Mouse (Mus musculus): ENCODE data around the gene Rock2. TPM values are rescaled to one million over a fixed set of nuclear protein-coding genes. Genes with fewer than 3 reads are reported as not detected.

The Rock2 gene
- polyA plus RNA-seq, 1 experiment from 2014 or later, result 13.3 TPM

GRCm38 (mm10) chr12:16853431-16854165 lies 41.1 kb upstream of the Rock2 start:
- TF ChIP-seq CTCF (IDR thresholded peaks at IDR 0.05; ENCODE audit: low read depth), result no peak
- Histone ChIP-seq H3K4me2 (replicated peaks; ENCODE audit: low read depth) (no peak overlapping the region), H3K4me1 (replicated peaks; ENCODE audit: control insufficient read depth, insufficient read depth, low read length) (0 out of 2 replicates have a peak, but pooled peaks cover 2% of the 10 kb centered on the region), H3K4me3 (ENCODE audit: low read depth, low read length) (no peak overlapping the region), H3K9ac (ENCODE audit: low read depth, low read length) (no peak overlapping the region), H3K9me3 (ENCODE audit: control insufficient read depth) (no peaks in the 10 kb centered on the region), H3K36me3 (ENCODE audit: control insufficient read depth, insufficient read depth) (no peaks in the 10 kb centered on the region), H3K27ac (ENCODE audit: low read depth, low read length) (no peak overlapping the region), H3K27me3 (replicated peaks; ENCODE audit: control insufficient read depth, insufficient read depth, low read length) (no peaks in the 10 kb centered on the region)
- 69% methylated on average over 11 of the region's 11 CpGs for WGBS
- no peak for ATAC-seq

DNA sequence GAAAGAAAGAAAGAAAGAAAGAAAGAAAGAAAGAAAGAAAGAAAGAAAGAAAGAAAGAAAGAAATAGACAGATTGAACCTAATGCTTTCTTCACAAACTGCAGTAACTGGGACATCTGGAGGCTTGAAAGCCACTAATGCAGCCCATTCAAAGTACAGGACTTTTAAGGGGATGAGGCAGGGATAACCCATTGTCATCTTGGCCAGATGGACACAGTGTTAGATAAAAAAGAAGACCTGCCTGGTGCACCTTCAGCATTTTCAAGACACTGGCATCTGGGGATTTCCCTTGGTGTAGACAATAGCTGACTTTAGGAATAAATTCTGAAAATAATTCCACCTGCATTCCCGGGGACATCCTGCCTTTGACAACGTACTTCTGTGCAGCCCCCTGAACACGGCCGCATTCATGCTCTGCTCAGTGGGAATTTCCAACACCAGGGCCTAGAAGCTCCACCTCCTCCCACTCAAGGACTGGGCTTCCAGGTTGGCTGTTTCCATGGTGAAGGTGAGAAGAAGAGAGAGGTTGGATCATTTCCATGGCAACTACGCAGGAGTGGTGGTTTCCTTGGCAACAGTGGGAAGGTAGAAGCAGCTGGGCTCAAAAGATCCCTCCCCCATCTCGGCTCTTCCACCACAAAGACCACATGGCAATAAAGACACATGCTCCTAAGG lies 38.9 kb upstream of the Rock2 start:
- Histone ChIP-seq H3K4me2 (replicated peaks; ENCODE audit: low read depth) (no peak overlapping the region), H3K27me3 (replicated peaks; ENCODE audit: control insufficient read depth, insufficient read depth, low read length) (no peaks in the 10 kb centered on the region), H3K4me3 (ENCODE audit: low read depth, low read length) (no peak overlapping the region), H3K9ac (ENCODE audit: low read depth, low read length) (no peak overlapping the region), H3K4me1 (replicated peaks; ENCODE audit: control insufficient read depth, insufficient read depth, low read length) (0 out of 2 replicates have a peak, but pooled peaks cover 2% of the 10 kb centered on the region), H3K9me3 (ENCODE audit: control insufficient read depth) (no peaks in the 10 kb centered on the region), H3K36me3 (ENCODE audit: control insufficient read depth, insufficient read depth) (no peaks in the 10 kb centered on the region), H3K27ac (ENCODE audit: low read depth, low read length) (no peak overlapping the region)
- no peak for ATAC-seq
- TF ChIP-seq CTCF (IDR thresholded peaks at IDR 0.05; ENCODE audit: low read depth), result no peak
- 55% methylated on average over 6 of the region's 6 CpGs for WGBS

GRCm38 (mm10) chr12:16856306-16856679 lies 38.4 kb upstream of the Rock2 start:
- no peaks in the 10 kb centered on the region for H3K9me3 ChIP-seq (ENCODE audit: control insufficient read depth)
- no peak overlapping the region for H3K4me2 ChIP-seq (replicated peaks; ENCODE audit: low read depth)
- TF ChIP-seq CTCF (IDR thresholded peaks at IDR 0.05; ENCODE audit: low read depth), result no peak
- H3K36me3 ChIP-seq (ENCODE audit: control insufficient read depth, insufficient read depth), result no peaks in the 10 kb centered on the region
- no peak overlapping the region for H3K9ac ChIP-seq (ENCODE audit: low read depth, low read length)
- no peaks in the 10 kb centered on the region for H3K4me1 ChIP-seq (replicated peaks; ENCODE audit: control insufficient read depth, insufficient read depth, low read length)
- no peak overlapping the region for H3K27ac ChIP-seq (ENCODE audit: low read depth, low read length)
- no peak for ATAC-seq
- H3K4me3 ChIP-seq (ENCODE audit: low read depth, low read length), result no peak overlapping the region
- H3K27me3 ChIP-seq (replicated peaks; ENCODE audit: control insufficient read depth, insufficient read depth, low read length), result no peaks in the 10 kb centered on the region
- WGBS, result 82% methylated on average over 2 of the region's 2 CpGs

DNA sequence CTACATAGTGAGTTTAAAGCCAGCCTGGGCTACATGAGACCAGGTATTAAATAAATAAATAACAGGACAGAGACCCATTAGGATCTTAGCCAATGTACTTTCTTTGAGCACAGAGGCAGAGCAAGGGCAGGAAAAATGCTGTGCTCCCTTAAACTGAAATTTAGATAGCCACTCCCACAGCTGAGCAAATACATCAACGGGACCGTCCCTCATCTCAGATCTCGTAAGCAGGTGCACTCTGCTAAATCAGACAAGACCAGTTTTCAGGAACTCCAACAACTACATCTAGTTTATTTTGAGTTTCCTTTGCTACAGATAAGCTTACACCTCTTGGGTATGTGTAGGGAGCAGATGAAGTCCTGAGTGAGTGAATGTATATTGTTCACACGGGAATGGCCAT lies 36.6 kb upstream of the Rock2 start:
- Histone ChIP-seq H3K4me2 (replicated peaks; ENCODE audit: low read depth) (no peak overlapping the region), H3K36me3 (ENCODE audit: control insufficient read depth, insufficient read depth) (no peaks in the 10 kb centered on the region), H3K27ac (ENCODE audit: low read depth, low read length) (no peak overlapping the region), H3K27me3 (replicated peaks; ENCODE audit: control insufficient read depth, insufficient read depth, low read length) (no peaks in the 10 kb centered on the region), H3K9ac (ENCODE audit: low read depth, low read length) (no peak overlapping the region), H3K9me3 (ENCODE audit: control insufficient read depth) (no peaks in the 10 kb centered on the region), H3K4me1 (replicated peaks; ENCODE audit: control insufficient read depth, insufficient read depth, low read length) (no peaks in the 10 kb centered on the region), H3K4me3 (ENCODE audit: low read depth, low read length) (no peak overlapping the region)
- ATAC-seq, result no peak
- 50% methylated on average over 4 of the region's 4 CpGs for WGBS
- no peak for TF ChIP-seq CTCF (IDR thresholded peaks at IDR 0.05; ENCODE audit: low read depth)

DNA sequence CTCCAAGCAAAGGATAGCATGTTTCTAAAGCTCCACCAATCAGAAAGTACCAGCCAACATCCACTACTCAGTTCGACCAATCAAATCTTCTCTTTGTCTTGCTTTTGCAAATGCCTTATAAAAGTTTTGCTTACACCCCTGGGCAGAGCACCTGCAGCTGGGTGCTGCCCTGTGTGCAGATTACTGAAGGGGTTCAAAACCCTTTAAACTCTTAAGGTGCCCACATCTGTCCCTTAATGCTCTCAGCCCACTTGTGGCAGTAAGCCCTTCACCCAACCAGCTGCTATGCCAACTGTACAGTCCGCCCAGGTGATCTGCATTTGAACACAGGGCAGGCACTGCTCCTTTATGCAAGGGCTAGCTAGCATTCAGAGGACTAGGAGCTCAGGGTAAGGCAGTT lies 34.9 kb upstream of the Rock2 start:
- Histone ChIP-seq H3K4me1 (replicated peaks; ENCODE audit: control insufficient read depth, insufficient read depth, low read length) (no peaks in the 10 kb centered on the region), H3K27ac (ENCODE audit: low read depth, low read length) (no peak overlapping the region), H3K4me3 (ENCODE audit: low read depth, low read length) (no peak overlapping the region), H3K9me3 (ENCODE audit: control insufficient read depth) (no peaks in the 10 kb centered on the region), H3K9ac (ENCODE audit: low read depth, low read length) (no peak overlapping the region), H3K4me2 (replicated peaks; ENCODE audit: low read depth) (no peak overlapping the region), H3K27me3 (replicated peaks; ENCODE audit: control insufficient read depth, insufficient read depth, low read length) (no peaks in the 10 kb centered on the region), H3K36me3 (ENCODE audit: control insufficient read depth, insufficient read depth) (no peaks in the 10 kb centered on the region)
- 90% methylated on average over 2 of the region's 2 CpGs for WGBS
- ATAC-seq, result no peak
- no peak for TF ChIP-seq CTCF (IDR thresholded peaks at IDR 0.05; ENCODE audit: low read depth)

DNA sequence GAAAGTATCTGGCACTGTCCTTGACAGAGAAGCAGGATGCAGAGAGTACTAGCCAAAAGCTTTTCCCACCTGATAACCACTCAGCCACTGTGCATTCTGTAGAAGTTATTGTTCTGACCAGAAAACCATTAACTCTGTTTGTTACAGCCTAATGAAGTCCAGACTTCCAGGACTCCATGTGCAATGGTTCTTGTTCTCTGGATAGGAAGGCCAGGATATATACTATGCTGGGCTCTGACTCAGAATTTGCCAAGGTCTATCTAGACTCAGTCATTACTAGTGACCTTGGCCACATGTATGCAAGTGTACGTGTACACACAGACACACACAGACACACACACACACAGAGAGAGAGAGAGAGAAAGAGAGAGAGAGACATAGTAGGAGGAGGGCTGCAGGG lies 34.2 kb upstream of the Rock2 start:
- H3K4me3 ChIP-seq (ENCODE audit: low read depth, low read length), result no peak overlapping the region
- no peaks in the 10 kb centered on the region for H3K9me3 ChIP-seq (ENCODE audit: control insufficient read depth)
- no peak overlapping the region for H3K27ac ChIP-seq (ENCODE audit: low read depth, low read length)
- no peaks in the 10 kb centered on the region for H3K4me1 ChIP-seq (replicated peaks; ENCODE audit: control insufficient read depth, insufficient read depth, low read length)
- WGBS, result 46% methylated on average over 1 of the region's 1 CpGs
- ATAC-seq, result no peak
- H3K4me2 ChIP-seq (replicated peaks; ENCODE audit: low read depth), result no peak overlapping the region
- no peaks in the 10 kb centered on the region for H3K36me3 ChIP-seq (ENCODE audit: control insufficient read depth, insufficient read depth)
- no peaks in the 10 kb centered on the region for H3K27me3 ChIP-seq (replicated peaks; ENCODE audit: control insufficient read depth, insufficient read depth, low read length)
- no peak for TF ChIP-seq CTCF (IDR thresholded peaks at IDR 0.05; ENCODE audit: low read depth)
- H3K9ac ChIP-seq (ENCODE audit: low read depth, low read length), result no peak overlapping the region
